Mouse (Mus musculus) megakaryocyte progenitor cell, adult 5-6 weeks (primary cell): ENCODE data around the gene Nsd1. TPM values are rescaled to one million over a fixed set of nuclear protein-coding genes. Genes with fewer than 3 reads are reported as not detected.

Experiments
- total RNA-seq, 2 experiments: library from RNA; stranded (forward) in 1 of 2; stranded (reverse) in 1 of 2; fragments of 157-497, 149-512 nt in 1 of 2; fragments of 200-1000 nt in 1 of 2; gene quantifications; 2 replicates each; pipeline versions ENCODE4 v1.2.3 to v1.2.4; 2015 to 2017

The Nsd1 gene
- total RNA-seq, 2 experiments from 2014 or later: 74.5 to 94.9 TPM

Other genes with a start within 250 kb of the Nsd1 start
- 83.9 and 84.9 TPM in 2 replicates for gene Hk3, start 188.4 kb upstream of the Nsd1 start, total RNA-seq (2015)
- gene Hk3, start 188.4 kb upstream of the Nsd1 start, total RNA-seq (2017): 179 and 185 TPM in 2 replicates
- 38.0 and 49.0 TPM in 2 replicates for gene Uimc1, start 109.5 kb upstream of the Nsd1 start, total RNA-seq (2015)
- 63.0 and 67.2 TPM in 2 replicates for gene Uimc1, start 109.5 kb upstream of the Nsd1 start, total RNA-seq (2017)
- gene Zfp346, start 104.5 kb upstream of the Nsd1 start, total RNA-seq (2015): 9.1 and 13.8 TPM in 2 replicates
- 10.8 and 13.4 TPM in 2 replicates for gene Zfp346, start 104.5 kb upstream of the Nsd1 start, total RNA-seq (2017)
- not detected in 2 replicates for gene Gm17617, start 76.2 kb upstream of the Nsd1 start, total RNA-seq (2015)
- not detected in 2 replicates for gene Gm17617, start 76.2 kb upstream of the Nsd1 start, total RNA-seq (2017)
- gene Fgfr4, start 57.1 kb upstream of the Nsd1 start, total RNA-seq (2015): not detected in 2 replicates
- not detected in 2 replicates for gene Fgfr4, start 57.1 kb upstream of the Nsd1 start, total RNA-seq (2017)
- 350 and 360 TPM in 2 replicates for gene Prelid1, start 110.7 kb downstream of the Nsd1 start, total RNA-seq (2015)
- 108 and 125 TPM in 2 replicates for gene Prelid1, start 110.7 kb downstream of the Nsd1 start, total RNA-seq (2017)
- gene Rab24, start 112.2 kb downstream of the Nsd1 start, total RNA-seq (2015): 128 and 152 TPM in 2 replicates
- 25.9 and 34.6 TPM in 2 replicates for gene Rab24, start 112.2 kb downstream of the Nsd1 start, total RNA-seq (2017)
- 4.7 and 6.9 TPM in 2 replicates for gene Mxd3, start 120.0 kb downstream of the Nsd1 start, total RNA-seq (2015)
- gene Mxd3, start 120.0 kb downstream of the Nsd1 start, total RNA-seq (2017): 4.7 and 16.3 TPM in 2 replicates
- gene Lman2, start 153.0 kb downstream of the Nsd1 start, total RNA-seq (2015): 86.8 and 102 TPM in 2 replicates
- 126 and 131 TPM in 2 replicates for gene Lman2, start 153.0 kb downstream of the Nsd1 start, total RNA-seq (2017)
- 11.5 and 12.6 TPM in 2 replicates for gene Rgs14, start 159.9 kb downstream of the Nsd1 start, total RNA-seq (2015)
- 9.7 and 17.4 TPM in 2 replicates for gene Rgs14, start 159.9 kb downstream of the Nsd1 start, total RNA-seq (2017)
- 0.12 and 0.95 TPM in 2 replicates for gene Slc34a1, start 188.4 kb downstream of the Nsd1 start, total RNA-seq (2015)
- 0.08 and 1.1 TPM in 2 replicates for gene Slc34a1, start 188.4 kb downstream of the Nsd1 start, total RNA-seq (2017)
- not detected in 2 replicates for gene Pfn3, start 205.4 kb downstream of the Nsd1 start, total RNA-seq (2015)
- not detected in 2 replicates for gene Pfn3, start 205.4 kb downstream of the Nsd1 start, total RNA-seq (2017)
- not detected in 2 replicates for gene F12, start 217.0 kb downstream of the Nsd1 start, total RNA-seq (2015)
- not detected in 2 replicates for gene F12, start 217.0 kb downstream of the Nsd1 start, total RNA-seq (2017)
- gene Grk6, start 235.3 kb downstream of the Nsd1 start, total RNA-seq (2015): 51.7 and 52.6 TPM in 2 replicates
- gene Grk6, start 235.3 kb downstream of the Nsd1 start, total RNA-seq (2017): 81.7 and 88.6 TPM in 2 replicates